Mouse (Mus musculus): ENCODE data around the gene Agk.

Gene Agk

DNA sequence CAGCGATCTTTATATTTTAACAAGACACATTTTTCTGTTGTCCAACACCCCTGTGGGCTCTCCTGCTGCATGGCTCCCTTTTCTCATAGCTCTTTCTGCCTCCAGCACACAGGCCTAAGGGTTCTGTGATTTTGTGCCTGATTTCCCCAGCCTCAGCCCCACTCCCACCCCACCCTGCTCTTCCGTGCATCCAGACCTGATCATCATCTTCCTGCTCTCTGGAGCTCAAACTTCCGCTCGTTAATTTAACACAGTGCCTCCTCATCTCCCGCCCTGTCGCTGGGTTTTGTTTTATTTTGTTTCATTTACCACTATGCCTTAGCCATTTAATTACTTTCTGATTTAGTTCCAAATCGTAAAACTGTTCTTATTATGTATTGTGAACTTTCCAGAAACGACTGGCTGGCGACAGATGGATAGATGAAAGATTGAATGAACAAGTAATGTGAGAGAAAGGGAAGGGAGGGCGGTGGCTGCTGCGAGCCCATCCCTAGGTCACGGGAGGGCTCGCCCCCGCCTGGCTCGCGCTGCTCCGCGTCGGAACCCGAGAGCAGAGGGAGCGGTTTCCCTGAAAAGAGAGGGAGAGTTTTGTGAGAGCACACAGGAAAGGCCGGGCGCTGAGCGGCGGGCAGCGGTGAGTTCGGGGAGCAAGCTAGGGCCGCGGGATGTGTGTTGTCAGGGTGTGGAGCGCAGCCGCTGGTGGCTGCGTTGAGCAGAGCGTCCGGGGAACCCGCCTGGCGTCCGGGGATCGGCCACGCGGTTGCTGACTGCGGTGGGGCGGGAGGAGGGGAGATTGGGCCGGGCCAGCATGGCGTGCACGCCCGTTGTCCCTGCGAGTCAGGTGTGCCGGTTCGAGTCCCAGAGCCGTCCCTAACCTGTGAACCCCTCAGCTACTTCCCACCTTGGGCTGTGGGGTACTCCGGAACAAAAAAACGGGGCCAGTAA, at the start of gene Agk:
Agk (plus strand) TSS at position 276 of the 945 bp plus-strand sequence.
- in situ Hi-C loops (cut with MboI): no loop called here

DNA sequence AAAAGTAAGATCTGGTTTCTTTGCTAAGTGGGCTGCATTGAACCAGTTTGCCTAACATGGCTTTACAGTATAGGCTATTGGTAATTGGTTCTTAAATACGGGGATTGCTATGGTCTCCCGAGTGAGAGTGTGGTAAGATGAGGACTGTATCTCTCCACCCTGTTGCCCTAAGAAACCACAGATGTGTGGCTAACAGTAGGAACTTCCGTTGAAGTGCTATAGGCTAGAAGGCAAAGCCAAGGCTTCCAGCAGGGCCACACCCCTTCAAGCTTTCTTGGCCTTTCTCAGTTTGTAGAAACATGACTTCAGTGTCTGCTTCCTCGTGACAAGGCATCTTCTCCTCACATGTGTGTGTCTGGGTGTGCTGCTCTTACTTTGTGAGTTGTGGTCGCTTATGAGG, 24.3 kb upstream of the Agk start:
- in situ Hi-C loops (cut with MboI): no loop called here

DNA sequence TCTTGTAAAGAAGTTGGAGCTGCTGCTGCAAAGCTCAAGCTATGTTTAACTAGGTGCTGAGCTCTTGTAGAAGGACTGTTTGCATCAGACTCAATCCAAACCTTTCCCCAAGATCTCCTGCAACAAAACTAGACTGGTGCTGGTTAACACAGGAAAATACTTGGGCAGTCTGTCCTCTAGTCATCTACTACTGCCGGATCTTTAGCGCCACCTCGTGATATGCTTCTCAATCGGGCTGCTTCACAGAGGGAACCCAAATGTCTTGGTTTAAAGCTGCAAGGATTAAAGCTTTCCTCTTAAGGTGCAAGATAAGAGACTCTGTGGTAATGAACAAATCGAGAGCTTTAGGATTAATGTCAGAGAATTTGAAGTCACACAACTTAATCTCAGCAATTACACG, 21.6 kb upstream of the Agk start:
- in situ Hi-C loops (cut with MboI): no loop called here

DNA sequence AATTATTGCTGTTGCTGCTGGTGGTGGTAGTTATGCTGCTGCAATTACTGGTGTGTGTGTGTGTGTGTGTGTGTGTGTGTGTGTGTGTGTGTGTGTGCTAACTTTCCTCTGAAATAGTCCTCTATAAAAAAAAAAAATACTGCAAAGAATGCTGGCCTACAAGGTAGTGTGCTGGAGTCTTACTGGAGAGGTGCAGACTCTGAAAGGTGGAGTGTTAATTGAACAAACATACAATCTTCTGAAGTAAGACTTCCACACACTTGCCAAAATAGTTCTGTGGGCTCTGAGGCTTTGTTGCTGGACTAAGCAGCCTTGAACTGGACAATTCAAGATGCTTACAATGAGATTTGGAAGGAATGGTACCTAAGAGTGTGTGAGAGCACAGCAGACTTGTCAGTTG, 20.0 kb upstream of the Agk start:
- in situ Hi-C loops (cut with MboI): no loop called here

DNA sequence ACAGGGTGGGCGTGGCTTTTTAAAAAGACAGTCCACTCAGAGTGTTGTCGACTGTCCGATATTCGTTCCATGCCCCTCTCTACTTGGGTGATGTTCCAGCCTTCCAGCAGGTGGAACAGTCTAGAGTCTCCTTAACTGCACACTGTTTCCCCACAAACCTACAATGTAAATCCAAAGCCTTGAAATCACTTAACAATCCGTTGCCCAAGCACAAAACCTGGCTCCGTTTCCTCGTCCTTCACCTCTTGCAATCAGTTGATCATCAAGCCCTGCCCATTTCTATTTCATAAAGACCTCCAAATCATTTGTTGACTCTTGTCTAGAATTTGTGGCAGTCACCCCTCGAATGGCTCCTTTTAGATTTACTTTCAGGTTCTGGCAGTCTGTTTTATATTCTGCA, 1.4 kb downstream of the Agk start:
- in situ Hi-C loops (cut with MboI): no loop called here

DNA sequence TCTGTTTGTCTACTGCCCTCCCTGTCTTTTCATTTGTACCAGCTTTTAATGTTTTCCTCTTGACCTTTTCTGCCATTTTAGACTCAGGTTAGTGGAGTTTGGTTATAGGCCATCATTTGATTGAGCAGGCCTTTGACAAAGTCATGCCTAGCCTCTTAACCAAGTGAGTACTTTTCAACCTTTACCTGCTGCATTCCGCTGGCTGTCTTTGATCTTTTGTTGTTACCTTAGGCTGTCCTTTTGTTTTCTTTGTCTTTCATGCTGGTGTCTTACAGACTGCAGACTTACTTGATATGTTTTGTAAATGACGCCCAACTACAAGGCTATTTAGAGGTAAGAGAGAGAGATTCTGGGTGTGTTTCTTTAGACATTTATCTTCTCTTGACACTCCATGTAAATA, 8.5 kb downstream of the Agk start:
- in situ Hi-C loops (cut with MboI): no loop called here

DNA sequence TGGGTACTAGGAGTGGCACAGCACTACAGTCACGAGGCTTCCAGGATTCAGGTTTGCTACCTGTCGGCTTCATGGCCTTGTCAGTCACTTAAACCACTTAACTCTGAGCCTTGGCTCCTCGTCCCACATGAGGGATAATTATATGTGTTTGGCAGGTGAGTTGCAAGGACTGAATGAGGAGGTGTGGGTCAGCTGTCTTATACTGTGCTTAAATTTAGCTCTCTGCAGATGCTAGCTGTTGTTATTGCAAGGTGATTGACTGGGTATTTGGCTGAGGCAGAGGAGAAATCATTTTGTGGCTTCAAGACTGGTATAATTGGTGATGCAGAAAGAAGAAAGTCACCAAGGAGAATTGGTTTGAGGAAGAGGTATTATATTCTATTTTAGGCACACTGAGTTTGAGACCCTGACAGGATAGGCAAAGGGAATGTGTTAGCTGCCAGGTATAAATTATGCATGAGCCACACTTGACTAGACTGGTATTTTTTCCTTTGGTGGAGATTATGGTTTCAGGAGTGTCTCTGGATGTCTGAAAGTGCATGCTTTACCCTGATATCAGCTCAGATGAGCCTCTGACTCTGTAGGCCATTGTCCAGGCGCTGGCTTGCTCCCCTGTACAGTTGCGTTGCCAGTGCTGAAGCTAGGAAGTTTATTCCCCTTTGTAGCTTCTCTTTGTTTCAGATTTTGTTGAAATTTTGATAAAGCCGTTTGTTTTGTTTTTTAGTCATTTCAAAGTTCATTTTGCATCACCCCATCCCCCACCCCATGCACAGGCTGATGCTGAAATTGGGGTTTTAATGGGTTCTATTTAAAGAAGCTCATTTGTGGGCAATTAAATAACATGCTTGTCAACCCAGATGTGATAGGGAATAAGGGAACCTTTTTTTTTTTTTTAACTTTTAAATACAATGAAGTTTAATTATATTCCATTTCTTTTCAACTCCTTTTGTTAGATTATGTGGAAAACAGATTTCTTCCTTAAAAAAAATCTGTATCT, 12.1 kb downstream of the Agk start:
- in situ Hi-C loops (cut with MboI): no loop called here

DNA sequence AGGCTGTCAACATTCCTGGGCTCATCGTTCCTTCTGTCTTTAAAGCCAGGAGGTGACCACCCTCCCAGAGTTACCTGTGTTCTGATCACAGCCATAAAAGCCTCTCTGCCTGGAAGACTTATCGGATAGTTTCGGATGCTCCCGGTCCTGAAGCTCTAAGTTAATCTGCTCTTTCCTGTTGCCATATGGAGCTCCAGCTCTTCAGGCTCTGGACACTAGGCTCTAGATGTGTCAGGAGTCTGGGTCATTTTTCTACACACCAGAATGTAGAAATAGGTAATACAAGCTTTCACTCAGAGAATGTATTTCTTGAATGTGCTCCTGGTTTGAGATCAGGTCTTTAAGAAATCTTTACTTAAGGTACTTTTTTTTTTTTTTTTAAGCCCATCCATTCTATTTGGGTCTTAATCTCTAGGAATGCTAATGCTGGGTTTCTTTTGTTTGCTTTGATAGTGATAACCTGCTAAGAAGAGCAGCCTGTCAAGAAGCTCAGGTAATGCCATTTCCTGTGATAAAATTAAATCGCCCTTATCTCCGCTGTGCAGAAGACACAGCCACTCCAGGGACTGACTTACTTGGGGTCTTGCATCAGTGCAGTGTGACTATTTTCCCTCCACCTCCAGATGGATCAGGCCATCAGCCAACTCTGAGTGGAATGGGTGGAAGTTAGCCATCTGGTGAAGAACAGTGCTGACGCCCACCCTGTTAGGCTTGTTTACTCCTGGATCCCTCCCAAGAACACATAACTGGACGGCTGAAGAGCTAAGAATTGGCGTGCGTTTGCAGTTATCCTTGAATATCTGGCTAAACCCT, 22.2 kb downstream of the Agk start:
- in situ Hi-C loops (cut with MboI): no loop called here

DNA sequence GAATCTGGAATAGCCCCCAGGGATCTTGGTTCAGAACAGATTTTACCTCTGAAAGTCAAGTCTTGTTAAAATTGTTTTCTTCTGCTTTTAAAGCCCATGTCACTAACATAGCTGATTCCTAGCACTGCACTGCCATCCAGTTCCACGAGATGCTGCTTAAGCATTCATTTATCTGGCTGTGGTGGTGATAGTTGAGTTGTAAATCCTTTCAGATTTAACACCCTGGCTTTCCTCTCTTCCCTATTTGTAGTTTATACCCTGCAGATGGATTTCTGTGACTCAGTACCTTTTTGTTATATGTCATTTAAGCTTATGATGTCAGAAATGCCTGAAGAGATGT, 22.8 kb downstream of the Agk start:
- in situ Hi-C loops (cut with MboI): no loop called here

DNA sequence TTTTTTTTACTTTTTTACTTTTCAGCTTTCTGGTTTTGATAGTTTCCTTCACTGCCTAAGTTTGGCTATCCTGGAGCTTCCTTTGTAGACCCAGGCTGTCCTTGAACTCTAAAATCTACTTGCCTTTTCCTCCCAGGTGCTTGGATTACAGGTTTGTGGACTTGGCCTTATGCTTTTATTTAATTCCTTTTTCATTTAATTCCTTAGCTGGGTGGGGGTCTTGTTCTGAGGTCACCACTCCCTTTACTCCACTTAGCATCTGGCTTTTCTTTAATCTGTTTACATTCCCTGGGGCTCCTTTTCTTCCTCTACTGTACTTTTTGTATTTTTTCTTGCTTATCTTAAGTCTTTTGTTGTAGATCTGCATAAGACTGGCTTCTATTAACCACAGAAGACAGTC, 25.1 kb downstream of the Agk start:
- in situ Hi-C loops (cut with MboI): no loop called here

DNA sequence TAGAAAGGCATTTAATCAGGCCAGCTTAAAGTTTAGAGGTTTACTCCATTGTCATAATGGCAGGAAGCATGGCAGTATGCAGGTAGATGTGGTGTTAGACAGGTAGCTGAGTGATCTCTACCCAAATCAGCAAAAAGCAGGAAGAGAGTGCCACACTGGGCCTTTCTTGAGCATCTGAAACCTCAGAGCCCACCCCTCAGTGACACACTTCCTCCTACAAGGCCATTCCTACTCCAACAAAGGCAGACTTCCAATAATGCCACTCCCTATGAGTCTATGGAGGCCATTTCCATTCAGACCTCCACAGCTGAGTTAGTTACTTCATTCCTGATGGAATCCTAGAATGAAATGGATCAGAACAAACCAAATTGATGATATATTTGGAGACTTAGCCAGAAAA, 25.9 kb downstream of the Agk start:
- in situ Hi-C loops (cut with MboI): no loop called here

DNA sequence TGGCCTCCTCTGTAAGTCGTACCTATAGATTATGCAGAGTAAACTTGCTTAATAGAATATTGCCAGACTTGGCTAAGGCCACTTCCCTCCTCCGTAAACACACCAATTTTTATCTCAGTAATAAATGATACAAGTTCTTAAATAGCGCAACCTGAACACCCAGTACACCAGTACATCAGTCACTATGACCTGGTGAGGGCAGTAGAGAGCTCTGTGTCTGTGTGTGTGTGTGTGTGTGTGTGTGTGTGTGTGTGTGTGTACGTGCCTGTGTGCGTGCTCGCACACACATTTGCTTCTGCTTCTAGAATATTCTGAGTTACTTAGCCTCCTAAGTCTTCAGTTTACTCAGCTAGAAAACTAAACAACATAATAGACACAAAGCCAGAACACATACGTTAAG, 28.4 kb downstream of the Agk start:
- in situ Hi-C loops (cut with MboI): no loop called here

DNA sequence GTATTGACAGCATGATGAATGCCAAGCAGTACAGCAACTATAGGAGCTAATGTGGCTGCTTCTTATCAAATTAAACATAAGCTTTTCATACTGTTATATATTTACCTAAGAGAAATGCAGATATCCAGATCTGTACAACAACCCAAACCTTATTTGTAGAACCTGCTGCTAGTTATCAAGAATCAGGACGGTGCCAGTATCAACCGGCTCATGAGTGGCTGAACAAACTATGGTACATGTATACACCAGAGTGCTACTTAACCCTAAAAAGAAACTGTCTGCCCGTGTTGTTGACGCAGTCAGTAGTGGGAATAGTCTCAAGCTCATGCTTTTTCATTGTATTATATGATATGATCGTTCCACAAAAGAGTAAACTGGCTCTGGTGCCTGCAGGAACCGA, 46.1 kb downstream of the Agk start:
- in situ Hi-C loops (cut with MboI): no loop called here

DNA sequence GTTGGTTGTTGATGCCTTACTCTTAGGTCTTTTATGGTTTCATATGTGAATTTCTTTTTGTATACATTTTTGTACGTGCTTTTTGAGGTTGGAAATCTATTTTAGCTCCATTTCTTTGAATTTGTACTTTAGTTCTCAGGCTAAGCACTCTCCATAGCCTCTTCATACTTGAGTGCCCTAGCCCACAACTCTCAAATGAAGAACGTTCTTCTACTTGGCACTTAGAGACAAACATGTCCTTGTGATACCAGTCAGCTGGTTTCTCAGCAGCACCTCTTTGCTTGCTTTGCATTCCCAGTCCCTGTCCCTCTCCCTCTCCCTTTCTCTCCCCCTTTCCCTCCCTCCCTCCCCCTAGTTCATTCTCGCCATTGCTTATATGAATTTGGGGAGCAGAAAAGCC, 55.2 kb downstream of the Agk start:
- in situ Hi-C loops (cut with MboI): no loop called here

DNA sequence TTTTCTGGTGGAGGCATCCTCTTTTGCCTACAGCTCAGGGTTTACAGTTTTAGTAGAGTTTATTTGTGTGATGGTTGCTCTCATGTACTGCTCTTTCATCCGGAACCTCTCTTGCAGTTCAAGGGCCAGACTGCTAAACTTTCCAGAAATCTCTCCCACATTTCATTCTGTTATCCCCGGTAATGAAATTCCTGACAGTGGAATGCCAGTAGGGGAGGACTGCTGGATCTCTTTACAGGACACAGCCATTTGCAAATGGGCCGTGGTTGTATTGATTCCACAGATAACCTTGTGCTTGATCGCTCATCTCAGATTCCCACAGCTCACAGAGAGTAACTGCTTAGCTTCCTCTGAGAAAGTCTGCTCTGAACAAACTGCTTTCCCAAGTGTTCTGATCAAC, 56.9 kb downstream of the Agk start:
- in situ Hi-C loops (cut with MboI): no loop called here

DNA sequence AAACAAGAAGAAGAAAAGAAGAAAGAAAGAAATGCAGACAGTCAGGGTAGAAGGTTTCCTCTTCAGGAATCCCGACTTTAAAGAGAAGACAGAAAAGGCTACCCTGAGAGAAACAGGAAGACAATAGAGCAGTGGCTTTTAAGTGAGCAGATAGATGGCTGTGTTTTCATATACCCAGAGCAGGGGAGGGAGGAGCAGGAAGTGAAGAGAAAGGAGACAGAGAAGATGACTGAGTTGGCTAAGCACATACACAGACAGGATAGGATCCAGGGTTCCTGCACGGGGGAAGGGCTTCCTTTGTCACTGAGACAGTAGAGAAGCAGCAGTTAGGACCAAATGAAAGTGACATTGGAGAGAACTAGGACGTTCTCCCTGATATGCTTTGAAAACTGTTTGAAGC, 60.7 kb downstream of the Agk start:
- in situ Hi-C loops (cut with MboI): no loop called here

DNA sequence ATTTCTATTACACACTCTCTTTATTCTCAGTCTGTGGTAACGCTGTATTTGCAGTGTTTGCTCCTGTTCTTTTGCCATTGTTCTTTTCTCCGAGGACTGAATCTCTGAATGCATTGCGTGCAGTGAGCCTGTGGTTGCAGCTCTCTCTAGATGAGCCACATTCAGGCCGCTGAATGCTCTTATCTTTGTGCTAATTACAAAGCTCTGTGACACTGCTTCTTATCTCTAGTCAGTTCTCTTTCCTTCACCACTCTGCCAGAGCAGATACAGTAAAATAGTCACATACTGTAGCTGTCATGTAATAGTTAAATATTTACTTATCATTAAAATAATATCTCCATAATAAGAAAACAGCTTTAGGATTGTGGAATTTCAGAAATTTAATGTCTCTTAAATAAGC, 63.7 kb downstream of the Agk start:
- in situ Hi-C loops (cut with MboI): no loop called here

DNA sequence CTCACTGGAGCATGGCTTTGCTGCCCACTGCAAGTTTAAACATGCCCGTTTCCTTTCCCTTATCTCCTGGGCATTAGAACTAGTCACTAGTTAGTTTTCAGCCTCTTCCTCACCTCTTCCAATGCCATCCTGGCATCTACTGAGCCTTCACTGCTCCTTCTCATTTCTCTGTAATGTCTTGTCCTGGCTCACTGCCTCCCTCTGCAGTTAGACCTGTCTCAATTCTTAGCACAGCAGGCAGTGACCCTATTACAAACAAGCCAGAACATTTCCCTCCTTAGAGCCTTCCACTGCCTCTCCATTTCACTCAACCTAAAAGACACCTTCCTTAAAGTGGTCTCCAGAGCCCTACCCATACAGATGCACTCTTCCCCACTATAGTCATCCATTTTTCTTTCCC, 66.0 kb downstream of the Agk start:
- in situ Hi-C loops (cut with MboI): no loop called here

DNA sequence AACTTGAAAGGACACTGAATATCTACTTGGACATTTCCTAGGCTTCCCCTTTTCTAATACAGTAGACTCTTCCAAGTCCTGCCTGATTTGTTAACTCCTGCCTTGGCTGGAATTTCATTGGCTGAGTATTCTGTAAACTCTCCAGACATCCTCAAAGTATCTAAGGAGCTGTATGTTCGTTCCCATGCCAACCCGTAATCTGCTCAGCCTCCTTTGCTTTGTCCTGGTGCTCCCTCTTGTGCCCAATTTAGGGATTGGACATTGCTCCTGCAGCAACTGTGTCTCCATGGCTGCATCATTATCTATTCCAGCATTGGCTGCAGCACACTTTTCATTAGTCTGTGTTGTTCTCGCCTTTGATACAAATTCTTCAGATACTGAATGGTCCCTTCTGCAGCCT, 68.2 kb downstream of the Agk start:
- in situ Hi-C loops (cut with MboI): no loop called here

DNA sequence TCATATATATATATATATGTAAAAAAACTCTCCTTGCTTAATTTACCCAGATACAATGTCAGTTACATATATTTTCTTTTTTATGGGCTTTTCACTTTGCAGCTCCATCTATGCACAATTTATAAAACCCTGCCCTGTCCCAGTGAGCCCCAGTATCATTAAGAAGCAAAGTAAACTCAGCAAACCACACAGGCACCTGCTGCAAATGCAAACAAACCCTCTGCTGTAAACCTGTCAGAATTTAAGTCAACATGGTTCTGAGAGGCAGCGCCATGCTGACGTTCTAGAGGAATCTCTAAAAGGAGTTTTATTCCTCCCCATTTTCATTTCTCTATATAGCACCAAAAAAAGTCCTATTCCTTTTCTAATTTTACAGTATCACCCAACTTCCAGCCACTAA, 77.1 kb downstream of the Agk start:
- in situ Hi-C loops (cut with MboI): no loop called here

DNA sequence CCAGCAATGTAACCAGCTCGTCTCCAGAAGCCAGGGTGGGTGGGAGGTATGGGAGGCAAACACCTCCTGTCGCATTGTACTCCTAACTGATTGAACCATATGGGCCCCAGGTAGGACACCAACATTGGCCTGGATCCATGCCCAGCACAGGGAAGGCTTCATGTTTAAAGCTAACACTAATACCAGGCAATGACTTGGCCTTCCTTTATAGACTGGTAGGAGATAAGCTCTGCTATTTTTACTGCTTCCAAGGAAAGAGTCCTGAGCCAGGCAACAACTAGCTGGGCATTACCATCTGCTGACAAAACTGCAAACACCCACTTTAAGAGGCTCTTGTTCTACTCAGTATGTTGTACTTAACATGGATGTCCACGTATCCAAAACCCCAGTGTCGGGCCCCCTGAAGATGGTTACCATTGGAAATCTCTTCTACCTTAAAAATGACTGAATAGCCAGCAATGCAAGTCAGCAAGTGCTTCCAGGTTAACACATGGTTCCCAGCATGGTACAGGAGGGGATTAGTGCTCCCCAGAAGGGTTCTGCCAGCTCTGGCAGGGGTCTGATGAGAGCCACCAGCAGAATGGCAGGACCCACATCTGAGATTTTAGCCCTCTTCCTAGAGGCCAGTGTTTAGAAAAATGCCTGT, 78.8 kb downstream of the Agk start:
- in situ Hi-C loops (cut with MboI): no loop called here

DNA sequence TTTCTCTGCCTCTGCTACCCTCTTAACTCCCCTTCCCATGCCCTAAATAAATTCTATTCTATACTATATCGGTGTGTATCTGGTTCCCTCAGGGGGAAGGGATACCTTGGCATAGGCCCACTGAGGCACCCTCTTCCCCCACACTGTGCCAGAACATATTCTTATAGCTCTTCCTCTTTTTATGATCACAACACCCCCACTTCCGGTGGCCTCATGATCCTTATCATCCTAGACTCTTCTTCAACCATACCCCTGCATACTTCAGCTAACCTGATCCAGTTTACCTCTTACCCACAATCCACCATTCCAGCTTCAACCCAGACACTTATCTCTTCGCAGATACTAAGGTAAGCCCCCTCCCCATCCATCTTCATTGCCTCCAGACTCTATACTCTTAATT, 86.1 kb downstream of the Agk start:
- in situ Hi-C loops (cut with MboI): no loop called here

Measured in mature B cell (primary cell).